Mouse (Mus musculus) CH12F3 (cell line): ENCODE data around the gene Abcb4.
"Not testable (repeated sequence)": the region's sequence is repeated elsewhere in the genome, so short reads cannot be mapped to it uniquely, and the experiment has no call there.

Source experiments
- in situ Hi-C: fragments of 300-500 bp; cut with MboI; formaldehyde crosslinking; loops from 2 replicates; pipeline ENCODE4 v1.14.3; 2020; ENCODE audit warnings: low sequenced_read_pairs

The Abcb4 gene

GRCm38 (mm10) chr5:8996686-8997512 lies 103.4 kb downstream of the Abcb4 start, which contains the start of gene Crot:
Gene Crot (minus strand): TSS chr5:8997324.
- in situ Hi-C loops = no loop called here

GRCm38 (mm10) chr5:8997513-8997895 lies 104.0 kb downstream of the Abcb4 start:
- in situ Hi-C loops = no loop called here

- in situ Hi-C loops = no loop called here
These were observed 105.6 kb downstream of the Abcb4 start for GRCm38 (mm10) chr5:8999108-8999507.

GRCm38 (mm10) chr5:9000006-9000405 lies 106.5 kb downstream of the Abcb4 start:
- in situ Hi-C loops = not testable (repeated sequence)

GRCm38 (mm10) chr5:9006585-9006984 lies 113.1 kb downstream of the Abcb4 start:
- in situ Hi-C loops = not testable (repeated sequence)
